Mouse (Mus musculus) spleen, adult 2 months (tissue): ENCODE results near the gene Pfdn4.

Source experiments
- CTCF ChIP-seq: fragments of 200-500 bp; IDR thresholded peaks from 2 replicates; pipeline ENCODE4 v1.5.1; 2011; ENCODE audit warnings: mild to moderate bottlenecking, inconsistent platforms; ENCODE audit not compliant: insufficient read depth, insufficient read length, insufficient replicate concordance; ENCODE audit errors: extremely low read depth
- POLR2A ChIP-seq: fragments of 200-500 bp; IDR thresholded peaks from 2 replicates; pipeline ENCODE4 v1.6.1; 2011; ENCODE audit warnings: low read depth, low read length, inconsistent platforms

DNA sequence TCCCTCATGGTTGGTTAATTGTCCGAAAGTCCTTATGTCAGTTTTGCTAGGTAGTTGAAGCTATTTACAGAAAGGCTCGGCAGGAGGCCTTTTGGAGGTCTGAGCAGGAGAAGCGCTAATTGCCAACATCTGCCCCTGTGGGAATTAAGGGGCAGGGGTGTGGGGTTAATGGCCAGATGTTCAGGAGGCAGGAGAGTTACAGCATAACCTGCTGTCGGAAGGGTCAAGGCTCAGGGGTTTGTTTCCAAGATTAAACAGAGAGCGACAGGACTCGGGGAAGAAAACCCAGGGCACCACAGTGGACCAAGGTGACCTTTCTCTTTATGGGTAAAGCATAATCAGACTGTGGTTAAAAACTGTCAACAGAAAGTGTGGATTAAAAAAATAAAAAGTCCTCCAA lies 51.3 kb downstream of the Pfdn4 start:
- TF ChIP-seq POLR2A = no peak
- TF ChIP-seq CTCF = no peak
